Mouse (Mus musculus): Measurements from ENCODE around the gene 1810049J17Rik.

DNA sequence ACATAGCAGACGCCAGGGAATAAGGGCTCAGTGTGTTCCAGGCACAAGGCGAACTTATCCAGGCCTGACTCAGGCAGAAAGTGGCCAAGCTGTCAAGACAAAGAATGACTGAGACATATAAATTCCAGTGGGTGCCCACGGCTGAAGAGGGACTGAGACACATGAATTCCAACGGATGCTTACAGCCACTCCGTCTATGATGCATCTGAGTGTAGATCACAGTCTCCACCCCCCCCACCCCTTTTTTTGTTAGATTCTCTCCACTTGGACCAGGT is 36.2 kb downstream of the 1810049J17Rik start:
- TF ChIP-seq CTCF (IDR thresholded peaks at IDR 0.05) (no peak), EP300 (IDR thresholded peaks at IDR 0.05) (no peak)

Data from lung, postnatal 0 days (tissue).